Mouse (Mus musculus): ENCODE results near the gene Twist2. TPM values are rescaled to one million over a fixed set of nuclear protein-coding genes. Genes with fewer than 3 reads are reported as not detected.

Twist2 gene
- total and polyA plus RNA-seq, 2 experiments from 2014 or later, result 2.3 to 3.0 TPM

- Histone ChIP-seq H3K4me1 (ENCODE audit: insufficient read depth, low read length) (no peaks in the 10 kb centered on the region), H3K9me3 (ENCODE audit: low read length) (no peaks in the 10 kb centered on the region), H3K9ac (replicated peaks; ENCODE audit: low read length) (no peak overlapping the region), H3K4me2 (ENCODE audit: low read depth, low read length) (no peak overlapping the region), H3K27ac (no peak overlapping the region), H3K36me3 (ENCODE audit: insufficient read depth, low read length) (no peaks in the 10 kb centered on the region), H3K4me3 (ENCODE audit: low read length) (no peak overlapping the region), H3K27me3 (ENCODE audit: insufficient read depth, low read length) (no peaks in the 10 kb centered on the region)
- DNase-seq (ENCODE audit: low spot score) (no peak), ATAC-seq (no peak)
- TF ChIP-seq CTCF (IDR thresholded peaks at IDR 0.05; ENCODE audit: low read depth), result no peak
- WGBS, result 78% methylated on average over 9 of the region's 9 CpGs
Observed at GRCm38 (mm10) chr1:91856771-91857664, 55.8 kb downstream of the Twist2 start.

GRCm38 (mm10) chr1:91858101-91858790 is 57.0 kb downstream of the Twist2 start:
- Histone ChIP-seq H3K36me3 (ENCODE audit: insufficient read depth, low read length) (no peaks in the 10 kb centered on the region), H3K9me3 (ENCODE audit: low read length) (no peaks in the 10 kb centered on the region), H3K4me2 (ENCODE audit: low read depth, low read length) (no peak overlapping the region), H3K4me1 (ENCODE audit: insufficient read depth, low read length) (no peaks in the 10 kb centered on the region), H3K4me3 (ENCODE audit: low read length) (no peak overlapping the region), H3K9ac (replicated peaks; ENCODE audit: low read length) (no peak overlapping the region), H3K27me3 (ENCODE audit: insufficient read depth, low read length) (no peaks in the 10 kb centered on the region), H3K27ac (no peak overlapping the region)
- no peak for ATAC-seq
- no peak for DNase-seq (ENCODE audit: low spot score)
- WGBS, result 78% methylated on average over 11 of the region's 11 CpGs
- TF ChIP-seq CTCF (IDR thresholded peaks at IDR 0.05; ENCODE audit: low read depth), result no peak

- Histone ChIP-seq H3K9me3 (ENCODE audit: low read length) (no peaks in the 10 kb centered on the region), H3K4me2 (ENCODE audit: low read depth, low read length) (no peak overlapping the region), H3K9ac (replicated peaks; ENCODE audit: low read length) (no peak overlapping the region), H3K4me3 (ENCODE audit: low read length) (no peak overlapping the region), H3K4me1 (ENCODE audit: insufficient read depth, low read length) (no peaks in the 10 kb centered on the region), H3K36me3 (ENCODE audit: insufficient read depth, low read length) (no peaks in the 10 kb centered on the region), H3K27me3 (ENCODE audit: insufficient read depth, low read length) (no peaks in the 10 kb centered on the region), H3K27ac (no peak overlapping the region)
- no peak for TF ChIP-seq CTCF (IDR thresholded peaks at IDR 0.05; ENCODE audit: low read depth)
- DNase-seq (ENCODE audit: low spot score) (no peak), ATAC-seq (no peak)
- WGBS, result 84% methylated on average over 1 of the region's 1 CpGs
Observed at GRCm38 (mm10) chr1:91858901-91859300, 57.6 kb downstream of the Twist2 start.

GRCm38 (mm10) chr1:91861511-91861910 is 60.2 kb downstream of the Twist2 start:
- 83% methylated on average over 7 of the region's 7 CpGs for WGBS
- H3K4me2 ChIP-seq (ENCODE audit: low read depth, low read length), result no peak overlapping the region
- no peak for ATAC-seq

GRCm38 (mm10) chr1:91866001-91866400 is 64.7 kb downstream of the Twist2 start:
- Histone ChIP-seq H3K9me3 (ENCODE audit: low read length) (no peaks in the 10 kb centered on the region), H3K4me2 (ENCODE audit: low read depth, low read length) (no peak overlapping the region), H3K9ac (replicated peaks; ENCODE audit: low read length) (no peak overlapping the region), H3K4me1 (ENCODE audit: insufficient read depth, low read length) (no peaks in the 10 kb centered on the region), H3K27ac (no peak overlapping the region), H3K27me3 (ENCODE audit: insufficient read depth, low read length) (no peaks in the 10 kb centered on the region), H3K4me3 (ENCODE audit: low read length) (no peak overlapping the region), H3K36me3 (ENCODE audit: insufficient read depth, low read length) (no peaks in the 10 kb centered on the region)
- ATAC-seq, result no peak
- no peak for TF ChIP-seq CTCF (IDR thresholded peaks at IDR 0.05; ENCODE audit: low read depth)
- 74% methylated on average over 2 of the region's 2 CpGs for WGBS
- no peak for DNase-seq (ENCODE audit: low spot score)

More at GRCm38 (mm10) chr1:91861511-91861910, 60.2 kb downstream of the Twist2 start:
- Histone ChIP-seq H3K9me3 (ENCODE audit: low read length) (no peaks in the 10 kb centered on the region), H3K27ac (no peak overlapping the region), H3K4me1 (ENCODE audit: insufficient read depth, low read length) (no peaks in the 10 kb centered on the region), H3K27me3 (ENCODE audit: insufficient read depth, low read length) (no peaks in the 10 kb centered on the region), H3K36me3 (ENCODE audit: insufficient read depth, low read length) (no peaks in the 10 kb centered on the region), H3K9ac (replicated peaks; ENCODE audit: low read length) (no peak overlapping the region), H3K4me3 (ENCODE audit: low read length) (no peak overlapping the region)
- TF ChIP-seq CTCF (IDR thresholded peaks at IDR 0.05; ENCODE audit: low read depth), result no peak
- no peak for DNase-seq (ENCODE audit: low spot score)

- Histone ChIP-seq H3K4me1 (ENCODE audit: insufficient read depth, low read length) (peaks cover 3% of the 10 kb centered on the region; the same call in 1 of the 2 replicates), H3K9me3 (ENCODE audit: low read length) (no peaks in the 10 kb centered on the region), H3K27me3 (ENCODE audit: insufficient read depth, low read length) (no peaks in the 10 kb centered on the region), H3K9ac (replicated peaks; ENCODE audit: low read length) (no peak overlapping the region), H3K36me3 (ENCODE audit: insufficient read depth, low read length) (no peaks in the 10 kb centered on the region), H3K4me3 (ENCODE audit: low read length) (no peak overlapping the region), H3K4me2 (ENCODE audit: low read depth, low read length) (no peak overlapping the region), H3K27ac (no peak overlapping the region)
- WGBS, result 65% methylated on average over 6 of the region's 6 CpGs
- TF ChIP-seq CTCF (IDR thresholded peaks at IDR 0.05; ENCODE audit: low read depth), result no peak
- ATAC-seq, result no peak
- DNase-seq (ENCODE audit: low spot score), result no peak
Observed at GRCm38 (mm10) chr1:91871101-91871500, 69.8 kb downstream of the Twist2 start.
